ENCODE assay signal across 14 mouse cellular contexts in the genomic region with DNA sequence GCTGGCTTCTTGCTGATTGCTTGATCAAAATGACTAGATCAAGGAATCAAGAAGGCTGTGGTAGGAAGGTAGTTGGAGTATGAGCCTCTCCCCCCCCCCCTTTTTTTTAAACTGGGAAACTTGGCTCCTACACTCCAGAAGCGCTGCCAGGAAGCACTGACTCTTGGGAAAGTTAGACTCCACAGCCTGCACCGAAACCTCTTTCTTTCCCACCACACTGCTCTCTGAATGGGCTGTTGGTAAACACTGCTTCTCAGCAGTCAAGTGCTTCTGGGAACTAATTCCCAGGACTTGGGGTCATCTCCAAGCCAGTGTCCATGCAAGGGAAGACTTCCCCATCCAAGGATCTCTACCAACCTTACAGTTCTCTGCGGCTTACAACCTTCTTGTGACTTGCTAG.
DNase-seq lines count a peak whose midpoint lies in the region; ATAC-seq and TF ChIP-seq lines count a peak whose summit lies in the region.
"Had no signal": no experiment of that assay in that cellular context is flagged by ENCODE, and none has a peak within 500 bp of the region (broad histone marks: within the 10 kb centered on the region; RNA-seq: fewer than 3 reads in every experiment).

No protein-coding gene starts in this region.

- no peak overlapping the region for H3K4me3 ChIP-seq in hindbrain, embryonic 16.5 days (ENCODE audit: low read length)
- H3K4me3 ChIP-seq in hindbrain, embryonic 11.5 days (ENCODE audit: low read depth, low read length) = no peak overlapping the region
- no peak overlapping the region for H3K4me3 ChIP-seq in lung, postnatal 0 days (ENCODE audit: low read depth, low read length)
- H3K4me3 ChIP-seq in heart, embryonic 16.5 days (ENCODE audit: low read length) = no peak overlapping the region
- H3K4me3 ChIP-seq in intestine, embryonic 15.5 days (replicated peaks) = no peak overlapping the region
- H3K4me3 ChIP-seq: left cerebral cortex, adult 2 months; liver, embryonic 12.5 days had no signal

- no peak for TF ChIP-seq CTCF in lung, postnatal 0 days (IDR thresholded peaks at IDR 0.05)

- DNase-seq in hindbrain, embryonic 11.5 days (ENCODE audit: low spot score) = no peak
- peak; percentile 48 for DNase-seq in lung, postnatal 0 days (ENCODE audit: low spot score)
- no peak for DNase-seq in lung, postnatal 4 days
- DNase-seq in adrenal gland, adult 18-20 months (ENCODE audit: low spot score in 2 of 2) = no peak
- DNase-seq: adrenal gland, postnatal 25 days; cerebellum, adult 11-12 months; embryo, embryonic 11 days; kidney, adult 18-20 months; thymus, postnatal 4 days had no signal

- H3K27me3 ChIP-seq in hindbrain, embryonic 16.5 days (replicated peaks; ENCODE audit: control insufficient read depth, insufficient read depth, low read length) = no peaks in the 10 kb centered on the region
- no peaks in the 10 kb centered on the region for H3K27me3 ChIP-seq in hindbrain, embryonic 11.5 days (ENCODE audit: control insufficient read depth, insufficient read depth, low read length)
- H3K27me3 ChIP-seq in lung, postnatal 0 days (replicated peaks; ENCODE audit: insufficient read depth, low read length) = no peaks in the 10 kb centered on the region
- H3K27me3 ChIP-seq in heart, embryonic 16.5 days (ENCODE audit: control insufficient read depth, insufficient read depth, low read length) = no peaks in the 10 kb centered on the region
- H3K27me3 ChIP-seq in intestine, embryonic 15.5 days (replicated peaks) = no peaks in the 10 kb centered on the region

- H3K36me3 ChIP-seq in hindbrain, embryonic 16.5 days (ENCODE audit: control insufficient read depth, insufficient read depth, low read length) = no peaks in the 10 kb centered on the region
- H3K36me3 ChIP-seq in hindbrain, embryonic 11.5 days (ENCODE audit: control insufficient read depth, insufficient read depth, low read length) = no peaks in the 10 kb centered on the region
- no peaks in the 10 kb centered on the region for H3K36me3 ChIP-seq in lung, postnatal 0 days (ENCODE audit: insufficient read depth, low read length)
- H3K36me3 ChIP-seq in heart, embryonic 16.5 days (ENCODE audit: control insufficient read depth, insufficient read depth) = no peaks in the 10 kb centered on the region
- H3K36me3 ChIP-seq in intestine, embryonic 15.5 days = no peaks in the 10 kb centered on the region
- H3K36me3 ChIP-seq: liver, embryonic 12.5 days had no signal

- no peak overlapping the region for H3K4me2 ChIP-seq in hindbrain, embryonic 16.5 days (ENCODE audit: low read length)
- no peak overlapping the region for H3K4me2 ChIP-seq in hindbrain, embryonic 11.5 days (replicated peaks; ENCODE audit: low read depth, low read length)
- H3K4me2 ChIP-seq in lung, postnatal 0 days (replicated peaks; ENCODE audit: low read depth, low read length) = no peak overlapping the region
- H3K4me2 ChIP-seq in heart, embryonic 16.5 days (ENCODE audit: low read depth, low read length) = no peak overlapping the region
- H3K4me2 ChIP-seq in intestine, embryonic 15.5 days (replicated peaks) = no peak overlapping the region
- H3K4me2 ChIP-seq: liver, embryonic 12.5 days had no signal

- H3K9ac ChIP-seq in hindbrain, embryonic 16.5 days (ENCODE audit: low read depth, low read length) = no peak overlapping the region
- H3K9ac ChIP-seq in hindbrain, embryonic 11.5 days (ENCODE audit: low read depth, low read length) = no peak overlapping the region
- H3K9ac ChIP-seq in lung, postnatal 0 days (replicated peaks; ENCODE audit: low read depth) = no peak overlapping the region
- H3K9ac ChIP-seq in heart, embryonic 16.5 days (ENCODE audit: low read length) = no peak overlapping the region
- H3K9ac ChIP-seq in intestine, embryonic 15.5 days = no peak overlapping the region
- H3K9ac ChIP-seq: liver, embryonic 12.5 days had no signal

- H3K9me3 ChIP-seq in hindbrain, embryonic 16.5 days (ENCODE audit: control insufficient read depth, low read length) = no peaks in the 10 kb centered on the region
- no peaks in the 10 kb centered on the region for H3K9me3 ChIP-seq in hindbrain, embryonic 11.5 days (ENCODE audit: control insufficient read depth, low read length)
- H3K9me3 ChIP-seq in lung, postnatal 0 days (ENCODE audit: low read length) = no peaks in the 10 kb centered on the region
- no peaks in the 10 kb centered on the region for H3K9me3 ChIP-seq in heart, embryonic 16.5 days (replicated peaks; ENCODE audit: control insufficient read depth, low read length)
- no peaks in the 10 kb centered on the region for H3K9me3 ChIP-seq in intestine, embryonic 15.5 days
- H3K9me3 ChIP-seq: liver, embryonic 12.5 days had no signal

- whole genome bisulfite sequencing in hindbrain, embryonic 16.5 days = 86% methylated on average over 3 of the region's 3 CpGs
- 94% methylated on average over 3 of the region's 3 CpGs for WGBS in hindbrain, embryonic 11.5 days
- WGBS in lung, postnatal 0 days = 58% methylated on average over 3 of the region's 3 CpGs
- WGBS in heart, embryonic 16.5 days = 72% methylated on average over 3 of the region's 3 CpGs
- 68% methylated on average over 3 of the region's 3 CpGs for WGBS in intestine, embryonic 15.5 days

- no peak for TF ChIP-seq EP300 in lung, postnatal 0 days (IDR thresholded peaks at IDR 0.05)

- peak overlapping the region; percentile 40 for H3K27ac ChIP-seq in hindbrain, embryonic 16.5 days (ENCODE audit: low read depth, low read length)
- no peak overlapping the region for H3K27ac ChIP-seq in hindbrain, embryonic 11.5 days (ENCODE audit: low read depth, low read length)
- no peak overlapping the region for H3K27ac ChIP-seq in lung, postnatal 0 days (ENCODE audit: low read length)
- H3K27ac ChIP-seq in heart, embryonic 16.5 days (ENCODE audit: low read length) = peak overlapping the region; percentile 56
- H3K27ac ChIP-seq in intestine, embryonic 15.5 days = peak overlapping the region; percentile 38
- H3K27ac ChIP-seq: left cerebral cortex, adult 2 months; liver, embryonic 12.5 days had no signal

- no peak for ATAC-seq in hindbrain, embryonic 16.5 days
- no peak for ATAC-seq in hindbrain, embryonic 11.5 days (ENCODE audit: low FRiP score)
- peak; percentile 25; the same call in 1 of the 2 replicates for ATAC-seq in lung, postnatal 0 days
- ATAC-seq in heart, embryonic 16.5 days (replicated peaks; ENCODE audit: extremely low read depth, insufficient read depth, low FRiP score) = peak; percentile 16; the same call in 1 of the 2 replicates
- ATAC-seq in intestine, embryonic 15.5 days = peak; percentile 39; the same call in 1 of the 2 replicates
- ATAC-seq: liver, embryonic 12.5 days had no signal

- peaks cover 13% of the 10 kb centered on the region for H3K4me1 ChIP-seq in hindbrain, embryonic 16.5 days (ENCODE audit: control insufficient read depth, insufficient read depth, low read depth, low read length)
- H3K4me1 ChIP-seq in hindbrain, embryonic 11.5 days (replicated peaks; ENCODE audit: control insufficient read depth, insufficient read depth, low read length) = no peaks in the 10 kb centered on the region; the same call in 1 of the 2 replicates
- H3K4me1 ChIP-seq in lung, postnatal 0 days (ENCODE audit: insufficient read depth, low read depth, low read length) = peaks cover 13% of the 10 kb centered on the region; the same call in 1 of the 2 replicates
- H3K4me1 ChIP-seq in heart, embryonic 16.5 days (ENCODE audit: control insufficient read depth, insufficient read depth, low read length) = peaks cover 26% of the 10 kb centered on the region
- peaks cover 14% of the 10 kb centered on the region; the same call in 1 of the 2 replicates for H3K4me1 ChIP-seq in intestine, embryonic 15.5 days (replicated peaks)

Comparison
In these comparisons a context has a peak if more than half of its experiments do, and no peak if none do; other contexts are left out.
1. H3K27ac ChIP-seq: peak in hindbrain, embryonic 16.5 days (single experiment), heart, embryonic 16.5 days (single experiment) and intestine, embryonic 15.5 days (single experiment); none in hindbrain, embryonic 11.5 days (single experiment) and lung, postnatal 0 days (single experiment).
2. ATAC-seq: peak in lung, postnatal 0 days (single experiment), heart, embryonic 16.5 days (single experiment) and intestine, embryonic 15.5 days (single experiment); none in hindbrain, embryonic 16.5 days (single experiment) and hindbrain, embryonic 11.5 days (single experiment).